Mouse (Mus musculus): ENCODE data around the gene Wnt2b.

Gene Wnt2b

DNA sequence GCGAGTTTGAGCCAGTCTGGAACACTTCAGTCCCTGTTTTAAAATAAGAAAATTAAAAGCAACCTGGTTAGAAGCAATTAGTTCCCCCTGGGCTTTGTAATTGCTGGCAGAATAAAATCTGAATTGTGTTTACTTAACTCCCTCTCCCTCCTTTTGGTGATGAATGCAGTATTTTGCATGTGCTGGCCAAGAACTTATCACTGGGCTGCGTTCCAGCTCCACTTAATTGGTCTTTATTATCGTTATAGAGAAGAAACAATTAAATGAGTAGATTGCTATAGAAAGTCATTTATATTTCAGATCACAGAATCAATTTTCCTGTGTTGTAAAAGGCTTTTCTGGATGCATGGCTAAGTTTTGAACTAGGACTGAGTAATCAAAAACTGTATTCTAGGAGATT lies 65.6 kb downstream of the Wnt2b start:
- DNase-seq (ENCODE audit: low spot score in 2 of 2), result no peak

Measured in spleen, postnatal 14 days (tissue).